Mouse (Mus musculus): Measurements from ENCODE around the gene Syngr4.
"Not testable (repeated sequence)": the region's sequence is repeated elsewhere in the genome, so short reads cannot be mapped to it uniquely, and the experiment has no call there.

Syngr4 gene

GRCm38 (mm10) chr7:45896517-45897257, at the start of gene Syngr4, which contains the start of gene Tmem143:
Gene Syngr4, minus strand, starts transcription at chr7:45896714.
Gene Tmem143, plus strand, starts transcription at chr7:45896941.
- peak; percentile 98 for DNase-seq

DNA sequence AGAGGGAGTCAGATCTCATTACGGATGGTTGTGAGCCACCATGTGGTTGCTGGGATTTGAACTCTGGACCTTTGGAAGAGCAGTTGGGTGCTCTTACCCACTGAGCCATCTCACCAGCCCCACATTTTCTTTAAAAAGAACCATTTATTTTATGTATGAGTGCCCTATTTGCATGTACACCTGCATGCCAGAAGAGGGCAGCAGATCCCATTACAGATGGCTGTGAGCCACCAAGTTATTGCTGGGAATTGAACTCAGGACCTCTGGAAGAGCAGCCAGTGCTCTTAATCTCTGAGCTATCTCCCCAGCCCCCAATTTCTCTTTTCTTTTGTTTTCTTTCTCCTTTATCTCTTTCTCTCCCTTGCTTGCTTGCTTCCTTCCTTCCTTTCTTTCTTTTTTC, 46.8 kb upstream of the Syngr4 start:
- DNase-seq, result not testable (repeated sequence)

DNA sequence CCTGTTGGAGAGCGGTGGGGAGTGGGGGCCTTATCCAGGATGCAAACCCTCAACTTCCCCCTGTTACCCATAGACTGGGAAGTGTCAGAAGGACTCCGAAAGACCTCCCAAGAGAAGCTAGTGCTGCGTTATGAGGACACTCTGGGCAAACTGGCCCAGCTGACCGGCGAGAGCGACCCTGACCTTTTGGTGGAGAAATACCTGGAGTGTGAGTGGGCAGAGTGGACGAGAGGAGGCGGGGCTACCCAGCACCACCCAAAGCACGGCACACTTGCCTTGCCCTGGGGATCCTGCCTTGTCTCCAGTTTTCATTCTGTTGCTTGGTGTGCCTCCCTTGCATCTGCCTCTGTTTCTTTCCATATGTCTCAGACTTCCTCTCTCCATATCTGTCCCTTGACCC, 45.5 kb upstream of the Syngr4 start:
- no peak for DNase-seq

DNA sequence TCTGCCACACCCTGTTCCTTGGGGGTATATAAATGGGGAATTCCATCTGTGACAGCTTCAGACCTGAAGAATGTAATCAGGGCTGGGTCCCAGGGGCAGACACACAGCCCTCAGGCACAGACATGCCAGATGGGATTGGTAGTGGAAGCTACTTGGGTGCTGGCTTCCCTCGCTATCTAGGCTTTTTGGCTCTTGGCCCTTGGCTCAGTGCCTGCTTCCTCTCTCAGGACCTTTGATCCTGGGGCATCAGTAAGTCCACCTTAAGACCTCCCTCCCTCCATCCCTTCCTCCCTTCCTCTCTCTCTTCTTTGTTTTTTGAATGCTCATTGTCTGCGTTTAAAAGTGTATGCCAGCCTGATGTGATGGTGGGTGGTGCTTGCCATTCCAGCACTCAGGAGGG, 43.3 kb upstream of the Syngr4 start:
- DNase-seq, result no peak

DNA sequence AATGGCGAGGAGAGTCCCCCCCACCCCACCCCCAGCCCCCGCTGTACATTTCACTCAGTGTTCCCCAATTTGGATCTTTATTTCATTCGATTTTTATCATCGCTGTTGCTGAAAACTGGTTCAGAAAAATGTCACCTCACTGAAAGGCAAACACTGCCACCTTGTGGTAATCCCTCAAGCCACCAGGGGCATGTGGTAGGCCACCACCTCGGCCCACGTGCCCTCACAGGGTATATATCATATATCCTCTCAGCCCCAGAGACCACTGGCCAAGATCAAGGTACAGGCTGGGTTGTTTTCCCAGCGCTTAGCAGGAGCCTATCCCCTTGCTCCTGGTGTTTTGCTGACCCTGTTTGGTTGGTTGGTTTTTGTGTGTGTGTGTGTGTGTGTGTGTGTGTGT, 38.6 kb upstream of the Syngr4 start:
- peak; percentile 84 for DNase-seq

DNA sequence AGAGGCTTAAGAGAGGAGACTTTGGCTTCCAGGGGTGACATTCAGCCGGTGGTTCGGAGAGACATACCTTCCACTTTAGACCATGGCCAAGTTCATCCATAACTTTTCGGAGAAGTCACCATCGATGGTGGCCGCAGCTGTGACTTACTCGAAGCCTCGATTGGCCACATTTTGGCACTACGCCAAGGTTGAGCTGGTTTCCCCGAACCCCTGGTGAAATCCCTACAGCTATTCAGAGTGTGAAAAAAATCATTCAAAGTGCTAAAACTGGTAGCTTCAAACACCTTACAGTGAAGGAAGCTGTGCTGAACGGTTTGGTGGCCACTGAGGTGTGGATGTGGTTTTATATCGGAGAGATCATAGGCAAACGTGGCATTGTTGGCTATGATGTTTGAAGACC, 37.3 kb upstream of the Syngr4 start:
- DNase-seq, result not testable (repeated sequence)

GRCm38 (mm10) chr7:45929688-45930087, 33.2 kb upstream of the Syngr4 start:
- DNase-seq, result no peak

DNA sequence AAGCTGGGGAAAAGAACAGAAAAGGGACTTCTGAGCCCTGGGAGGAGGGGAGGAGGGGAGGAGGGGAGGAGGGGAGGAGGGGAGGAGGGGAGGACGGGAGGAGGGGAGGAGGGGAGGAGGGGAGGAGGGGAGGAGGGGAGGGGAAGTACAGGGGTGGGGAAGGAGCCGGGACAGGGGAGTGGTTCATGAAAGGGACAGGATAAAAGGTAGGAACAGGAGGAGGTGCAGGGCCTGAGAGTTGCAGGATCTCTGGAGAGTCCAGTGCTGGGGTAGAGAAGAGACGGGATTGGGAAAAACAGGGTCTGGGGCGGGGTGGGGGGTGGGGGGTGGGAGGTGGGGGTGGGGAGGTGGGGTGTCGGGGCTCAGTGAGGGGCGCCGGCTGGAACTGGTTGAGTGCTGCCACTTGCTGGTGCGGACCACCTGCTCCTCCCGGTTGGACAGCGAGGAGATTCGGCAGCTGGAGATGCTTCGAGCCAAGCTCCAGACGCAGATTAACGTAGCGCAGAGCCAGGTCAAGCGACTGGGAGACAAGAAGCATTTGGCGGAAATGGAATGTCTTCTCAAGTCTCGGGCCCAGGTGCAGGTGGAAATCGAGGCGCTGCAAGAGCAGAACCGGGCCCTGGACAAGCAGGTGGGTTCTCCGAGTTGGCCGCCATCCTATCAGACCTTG, 32.2 kb upstream of the Syngr4 start:
- DNase-seq, result no peak

- peak; percentile 39 for DNase-seq
Observed at GRCm38 (mm10) chr7:45924429-45924816, 27.9 kb upstream of the Syngr4 start.

DNA sequence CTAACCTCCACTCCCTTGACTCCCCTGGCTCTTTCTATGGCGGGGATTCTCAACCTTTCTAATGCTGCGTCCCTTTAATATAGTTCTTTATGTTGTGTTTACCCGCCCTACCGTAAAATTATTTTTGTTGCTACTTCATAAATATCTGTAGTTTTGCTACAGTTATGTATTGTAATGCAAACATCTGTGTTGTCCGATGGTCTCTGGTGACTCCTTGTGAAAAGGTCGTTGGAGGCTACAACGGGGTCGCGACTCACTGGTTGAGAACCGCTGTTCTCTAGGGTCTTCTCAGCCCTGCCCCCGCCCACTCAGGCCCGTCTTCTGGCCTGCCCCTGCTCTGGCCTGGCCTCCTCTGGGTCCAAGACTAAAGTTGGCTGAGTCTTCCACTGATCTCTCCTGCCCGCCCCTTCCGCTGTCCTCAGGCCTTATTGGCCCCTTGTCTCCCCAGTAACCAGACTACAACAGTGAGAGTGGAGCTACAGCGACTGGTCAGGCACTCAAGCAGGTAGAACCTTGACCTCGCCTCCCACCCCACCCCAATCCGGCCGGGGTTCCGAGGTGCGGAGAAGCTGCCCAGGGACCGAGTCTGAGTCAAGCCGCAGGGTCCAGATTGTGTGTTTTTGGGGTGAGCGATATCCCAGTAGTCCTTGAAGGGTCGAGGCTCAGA, 27.4 kb upstream of the Syngr4 start, which contains the start of gene Ccdc114:
Ccdc114 (plus strand) TSS at position 311 of the 667 bp plus-strand sequence.
- peak; percentile 88 for DNase-seq

GRCm38 (mm10) chr7:45922928-45923761, 26.6 kb upstream of the Syngr4 start:
- peak; percentile 98 for DNase-seq

DNA sequence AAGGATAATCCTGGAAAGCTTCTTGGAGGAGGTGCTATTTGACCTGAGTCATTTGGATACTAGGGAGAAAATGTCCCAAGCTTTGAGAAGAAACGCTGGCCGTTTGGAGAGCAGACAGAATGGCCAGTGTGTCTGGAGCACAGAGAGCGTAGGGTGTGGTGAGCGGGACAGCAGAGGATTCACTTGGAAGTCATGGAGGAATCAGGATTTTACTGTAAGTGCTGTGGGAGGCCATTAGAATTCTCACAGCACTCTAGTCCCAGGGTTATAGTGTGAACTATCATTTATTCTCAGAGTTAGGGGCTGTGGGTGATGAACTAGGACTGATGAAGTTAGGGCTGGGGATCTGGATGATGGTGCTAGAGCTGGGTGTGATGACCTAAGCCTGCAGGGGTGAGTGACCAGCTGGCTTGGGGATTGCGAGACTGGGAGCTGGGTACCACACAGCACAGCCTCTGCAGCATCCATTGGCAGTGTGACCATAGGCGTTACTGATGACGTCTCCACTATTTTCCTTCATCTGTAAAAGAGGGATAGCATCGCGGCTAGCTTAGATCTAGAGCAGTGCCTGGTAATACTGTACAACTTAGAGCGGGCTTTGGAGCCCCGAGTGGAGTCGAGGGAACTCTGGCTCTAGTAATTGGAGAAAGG, 25.6 kb upstream of the Syngr4 start:
- DNase-seq, result no peak

- peak; percentile 74 for DNase-seq
Observed at GRCm38 (mm10) chr7:45921242-45921621, 24.7 kb upstream of the Syngr4 start, which contains the start of gene Emp3. Gene Emp3, minus strand, starts transcription at chr7:45921404.

DNA sequence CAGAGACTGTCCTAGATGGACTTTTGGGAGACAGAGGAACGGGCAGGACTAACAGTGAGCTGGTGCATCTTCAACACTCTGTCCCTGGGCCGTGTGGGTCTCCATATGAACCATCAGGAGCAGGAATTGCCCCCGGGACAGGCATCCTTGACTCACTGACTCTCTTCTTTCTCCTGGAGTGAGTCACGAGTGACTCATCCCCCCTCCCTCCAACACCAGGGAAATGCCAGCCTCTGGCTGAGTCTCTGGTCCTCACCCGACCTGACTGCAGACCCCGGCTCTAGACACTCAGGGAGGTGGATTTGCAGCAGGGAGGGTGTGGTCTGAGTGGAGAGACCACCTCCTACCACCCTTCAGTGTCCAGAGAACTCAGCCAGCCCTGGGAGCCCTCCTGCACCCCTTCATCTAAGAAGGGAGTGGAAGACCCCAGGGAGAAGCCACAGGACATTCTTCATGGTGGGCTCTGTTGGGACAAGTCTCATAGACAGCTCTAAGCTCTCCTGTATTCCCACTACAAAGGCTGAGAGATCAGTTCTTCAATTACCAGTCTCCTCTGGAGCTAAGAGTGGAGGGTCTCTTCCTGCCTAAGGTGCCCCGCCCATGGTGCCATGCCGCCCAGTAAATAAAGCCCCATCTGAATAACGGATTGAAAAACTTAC, 24.2 kb upstream of the Syngr4 start:
- peak; percentile 53 for DNase-seq

DNA sequence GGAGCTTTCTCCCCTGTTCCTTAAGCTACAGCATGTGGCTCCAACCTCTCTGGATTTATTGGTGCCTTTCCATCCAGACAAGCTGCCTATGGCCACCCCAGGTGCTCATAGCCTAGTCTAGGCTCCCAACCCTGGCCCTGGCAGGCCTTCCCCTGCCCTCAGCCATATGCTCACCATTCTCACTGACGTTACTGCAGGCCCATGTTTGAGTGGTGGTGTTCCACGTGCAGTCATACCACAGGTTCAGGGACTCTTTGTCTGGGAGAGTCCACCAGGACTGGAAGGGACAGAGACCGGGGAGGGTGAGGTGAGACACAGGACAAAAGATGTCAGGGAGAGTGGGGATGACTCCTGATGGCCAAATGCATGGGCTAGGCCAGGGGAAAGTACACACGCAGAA, 23.2 kb upstream of the Syngr4 start:
- DNase-seq, result no peak

- DNase-seq, result no peak
Observed at GRCm38 (mm10) chr7:45919083-45919671, 22.7 kb upstream of the Syngr4 start.

GRCm38 (mm10) chr7:45917926-45918325, 21.4 kb upstream of the Syngr4 start:
- DNase-seq, result no peak

GRCm38 (mm10) chr7:45917004-45917704, 20.6 kb upstream of the Syngr4 start:
- no peak for DNase-seq

- peak; percentile 88 for DNase-seq
Observed at GRCm38 (mm10) chr7:45916056-45917003, 19.8 kb upstream of the Syngr4 start.

Measured in lung, postnatal 36 days (tissue).